Mouse (Mus musculus) common myeloid progenitor, adult 5-6 weeks (primary cell): Measurements from ENCODE around the gene Tnfrsf13b. TPM values are rescaled to one million over a fixed set of nuclear protein-coding genes. Genes with fewer than 3 reads are reported as not detected.
A peak's percentile ranks its signal among the peaks of the same experiment; 100 is the strongest.
"Not testable (repeated sequence)": the region's sequence is repeated elsewhere in the genome, so short reads cannot be mapped to it uniquely, and the experiment has no call there.

Source experiments
- ATAC-seq: replicated peaks from 2 replicates; pipeline ENCODE4 v1.8.0; 2016; ENCODE audit warnings: low read depth, mild to moderate bottlenecking, moderate TSS enrichment, inconsistent platforms; ENCODE audit not compliant: poor library complexity, severe bottlenecking
- total RNA-seq: library from RNA; stranded (forward); fragments of 200-1000, 187-1606 nt; gene quantifications from 2 replicates; pipeline ENCODE4 v1.2.3, GENCODE M21; 2017

Tnfrsf13b gene
- total RNA-seq, 1 experiment from 2014 or later: 72.9 TPM

DNA sequence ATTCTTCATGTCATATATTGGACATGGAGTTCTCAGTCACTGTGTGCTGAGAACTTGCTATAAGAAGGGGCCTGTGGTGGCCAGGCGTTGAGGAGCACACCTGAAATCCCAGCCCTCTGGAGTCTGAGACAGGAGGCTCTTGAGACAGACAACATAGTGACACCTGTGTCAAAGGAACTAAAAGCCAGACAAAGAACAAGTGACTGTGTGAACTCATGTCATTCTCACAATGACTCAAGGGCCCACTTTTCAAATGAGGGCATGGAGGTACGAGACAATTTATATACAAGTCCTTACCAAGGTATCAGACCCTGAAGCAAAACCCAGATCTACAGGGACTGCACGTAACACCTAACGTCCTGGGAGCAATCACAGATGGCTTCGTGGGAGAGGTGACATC is 585 bp upstream of the Tnfrsf13b start:
- ATAC-seq: no peak

DNA sequence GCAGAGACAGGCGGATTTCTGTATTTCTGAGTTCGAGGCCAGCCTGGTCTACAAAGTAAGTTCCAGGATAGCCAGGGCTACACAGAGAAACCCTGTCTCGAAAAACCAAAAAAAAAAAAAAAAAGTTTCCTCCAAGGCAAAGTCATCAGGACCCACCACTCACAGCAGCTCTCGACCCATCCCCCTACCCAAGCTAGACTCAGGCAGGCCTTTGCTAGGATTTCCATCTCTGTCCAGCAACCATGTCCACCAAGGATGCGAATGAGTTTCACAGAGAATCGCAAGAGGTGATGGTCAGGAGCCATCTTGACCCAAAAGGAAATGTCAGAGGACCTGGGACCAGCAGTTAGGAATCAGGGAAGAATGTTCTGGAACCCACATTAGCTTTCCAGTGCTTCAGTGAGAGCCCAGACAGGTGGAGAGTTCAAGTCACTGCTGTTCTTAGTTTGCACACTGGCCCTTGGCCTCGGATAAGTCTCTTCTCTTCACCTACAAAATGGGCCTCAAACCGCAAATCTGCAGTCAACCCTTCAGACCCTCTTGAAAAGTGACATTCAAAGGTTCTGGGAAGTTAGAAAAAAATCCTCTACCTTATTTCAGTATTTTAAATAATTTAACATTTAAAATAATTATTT is 983 bp downstream of the Tnfrsf13b start:
- ATAC-seq: no peak

DNA sequence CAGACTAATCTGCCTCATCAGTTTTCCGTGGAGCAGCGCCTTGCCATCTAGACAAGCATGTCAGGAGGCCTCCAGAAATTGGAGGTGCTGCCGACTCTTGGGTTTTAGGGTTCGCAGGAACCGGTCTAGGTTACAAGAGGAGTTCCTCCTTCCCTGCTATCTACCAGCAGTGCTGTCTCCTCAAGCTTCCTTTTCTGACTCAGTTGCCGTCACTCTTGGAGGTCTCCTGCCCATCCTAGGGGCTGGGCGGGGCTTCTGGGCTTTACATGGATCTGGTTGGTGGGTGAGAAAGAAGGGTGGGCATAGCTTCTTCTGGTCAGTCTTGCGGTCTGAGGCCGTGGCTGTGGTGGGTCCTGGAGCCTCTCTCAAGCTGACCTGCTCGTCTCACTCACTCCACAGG is 2.8 kb downstream of the Tnfrsf13b start:
- ATAC-seq: no peak

DNA sequence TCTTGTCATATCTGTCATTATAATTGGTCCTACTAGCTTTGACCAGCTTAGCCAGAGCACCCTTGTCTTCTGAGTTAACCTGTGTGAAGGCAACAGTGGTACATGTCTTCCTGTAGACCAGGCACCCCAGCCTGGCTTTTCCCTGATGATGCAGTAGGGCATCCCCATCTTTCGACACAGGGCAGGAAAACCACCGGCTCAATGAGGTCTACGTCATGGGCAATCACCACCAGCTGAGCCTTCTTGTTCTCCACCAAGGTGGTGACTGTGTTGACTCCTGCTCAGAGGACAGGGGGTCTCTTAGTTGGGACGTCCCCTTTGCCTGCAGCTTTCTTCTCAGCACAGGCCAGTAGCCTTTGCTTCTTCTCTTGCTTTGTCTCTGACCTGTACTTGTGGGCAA is 4.1 kb downstream of the Tnfrsf13b start:
- not testable (repeated sequence) for ATAC-seq

DNA sequence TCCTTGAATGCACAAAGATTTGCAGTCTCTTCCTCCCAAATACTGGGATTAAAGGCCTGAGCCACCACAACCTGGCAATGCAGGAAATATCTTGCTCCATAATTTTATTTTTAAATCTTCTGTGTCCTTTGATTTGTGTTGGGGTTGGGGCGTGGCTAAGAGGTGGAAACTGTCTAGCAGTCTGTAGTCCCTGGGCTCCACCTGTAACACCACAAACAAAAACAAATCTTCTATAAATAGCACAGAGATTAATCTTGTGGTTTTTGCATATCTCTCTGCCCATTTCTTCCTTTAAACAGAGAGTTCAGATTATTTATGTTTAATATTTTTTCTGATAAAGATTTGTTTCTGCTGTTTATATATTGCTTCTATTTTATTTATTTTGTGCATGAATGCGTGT is 6.4 kb downstream of the Tnfrsf13b start:
- no peak for ATAC-seq

DNA sequence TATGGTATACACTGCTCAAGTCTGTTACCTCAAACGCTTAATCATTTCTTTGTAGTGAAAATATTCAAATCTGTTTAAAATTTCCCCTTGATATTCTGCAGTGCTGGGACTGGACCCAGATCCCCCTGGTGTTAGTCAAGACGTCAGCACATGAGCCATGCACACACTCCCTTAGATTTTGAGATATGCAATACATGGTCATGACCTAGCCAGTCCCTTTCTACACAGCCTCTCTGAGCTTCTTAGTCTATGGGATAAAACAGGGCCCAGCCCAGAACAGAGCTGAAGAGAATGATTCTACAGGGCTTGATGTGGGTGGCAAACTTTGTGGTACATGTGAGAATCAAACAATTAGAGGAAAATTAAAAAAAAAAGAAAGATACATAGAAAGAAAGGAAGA is 15.1 kb downstream of the Tnfrsf13b start:
- no peak for ATAC-seq

DNA sequence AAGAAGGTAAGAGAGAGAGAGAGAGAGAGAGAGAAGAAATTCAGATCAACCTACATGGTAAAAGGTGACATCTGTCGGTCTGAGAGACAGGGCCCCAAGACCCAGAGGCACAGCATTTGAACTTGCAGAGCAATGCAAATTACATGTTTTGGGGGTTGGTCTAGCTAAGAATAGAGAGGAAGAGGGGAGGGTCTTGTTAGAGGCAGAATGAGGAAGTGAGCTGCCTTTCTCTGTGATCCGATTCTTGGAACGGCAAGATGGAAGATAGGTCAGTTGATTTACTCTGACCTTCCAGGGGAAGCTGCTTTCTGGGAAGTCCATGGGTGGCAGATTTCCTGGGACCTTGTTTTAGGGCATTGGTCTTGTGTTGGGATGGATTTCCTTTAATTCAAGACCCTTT is 15.7 kb downstream of the Tnfrsf13b start:
- peak; percentile 79 for ATAC-seq

DNA sequence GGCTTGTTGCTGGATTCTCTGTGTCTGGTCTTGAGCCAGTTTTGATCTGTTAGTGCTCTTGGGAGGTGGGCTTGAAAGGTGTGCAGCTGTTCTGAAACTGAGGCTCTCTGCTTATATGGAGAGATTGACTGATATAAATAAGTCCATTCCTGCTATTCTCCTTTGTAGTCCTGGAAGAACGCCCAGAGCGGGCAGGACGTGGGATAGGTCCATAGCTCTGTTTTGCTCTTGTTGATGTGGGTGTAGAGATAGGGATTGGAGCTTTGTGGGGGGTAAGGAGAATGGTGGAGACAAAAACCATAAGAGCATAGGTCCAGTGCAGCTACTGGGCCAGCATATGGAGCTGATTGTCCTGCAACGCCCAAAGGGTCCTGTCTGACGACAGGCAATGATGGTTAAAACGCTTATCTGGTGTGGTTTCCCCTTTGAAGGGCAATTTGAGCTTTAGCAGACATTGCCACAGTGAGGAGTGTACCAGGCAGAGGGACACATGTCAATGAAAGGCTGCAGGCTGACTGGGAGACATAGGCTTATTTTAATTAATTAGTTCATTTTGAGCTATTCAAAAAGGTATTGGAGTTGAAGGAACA is 16.5 kb downstream of the Tnfrsf13b start:
- peak; percentile 61 for ATAC-seq

DNA sequence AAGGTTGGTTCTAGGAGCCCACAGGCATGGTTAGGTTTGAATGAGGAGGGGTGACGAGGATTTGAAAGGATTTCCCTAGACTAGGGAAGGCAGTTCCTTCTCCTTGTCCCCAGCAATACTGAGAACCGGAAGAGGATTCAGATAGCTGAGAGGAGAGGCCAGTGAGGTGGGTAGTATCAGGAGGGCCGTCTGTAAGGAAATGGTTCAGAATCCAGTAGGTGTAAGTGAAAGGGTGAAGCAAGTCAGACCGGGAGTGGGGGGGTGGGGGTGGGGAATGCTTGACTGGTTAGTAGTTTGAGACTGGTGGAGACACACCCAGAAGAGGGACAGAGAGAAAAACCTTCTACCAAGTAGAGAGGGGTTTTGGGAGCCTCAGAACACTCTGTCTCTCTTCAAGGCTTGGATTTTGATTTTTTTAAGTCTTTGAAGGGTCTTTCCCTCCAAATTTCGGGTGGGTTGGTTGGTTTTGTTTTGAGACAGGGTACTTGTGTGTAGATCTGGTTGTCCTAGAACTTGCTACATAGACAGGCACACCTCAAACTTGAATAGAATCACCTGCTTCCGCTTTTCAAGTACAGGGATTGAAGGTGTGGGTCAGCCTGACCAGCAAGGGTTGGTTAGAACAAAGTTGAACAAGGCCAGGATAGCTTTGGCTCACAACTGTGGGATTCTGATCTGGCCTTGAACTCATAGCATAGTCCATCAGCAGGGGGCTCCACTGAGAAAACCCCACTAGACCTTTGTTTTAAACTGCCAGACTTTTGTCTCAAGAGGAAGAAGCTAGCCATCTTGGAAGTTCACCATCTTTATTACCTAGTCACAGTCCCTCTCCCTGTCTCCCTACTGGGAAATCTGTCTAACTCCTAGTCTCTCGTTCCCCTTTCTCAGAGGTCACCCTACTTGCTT is 17.3 kb downstream of the Tnfrsf13b start:
- ATAC-seq: no peak; the same call in 1 of the 2 replicates

DNA sequence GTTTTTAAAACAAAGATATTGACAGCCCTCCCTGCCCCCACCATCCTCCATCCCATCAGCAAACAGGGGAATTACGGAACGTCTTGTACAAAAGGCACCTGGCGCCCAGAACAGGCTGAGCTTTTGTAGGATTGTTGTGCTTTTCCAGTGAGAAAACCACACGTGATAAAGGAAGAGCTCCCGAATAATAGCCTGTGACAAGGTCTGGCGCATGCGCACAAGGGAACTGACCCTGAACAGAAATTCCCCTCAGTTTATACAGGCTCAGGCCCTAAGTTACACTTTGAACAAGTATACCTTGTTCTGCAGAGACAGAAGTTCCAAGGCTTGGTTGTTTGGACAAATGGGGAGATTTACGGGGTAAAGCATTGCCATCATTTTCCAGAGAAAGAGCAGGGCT is 19.0 kb downstream of the Tnfrsf13b start:
- no peak for ATAC-seq

DNA sequence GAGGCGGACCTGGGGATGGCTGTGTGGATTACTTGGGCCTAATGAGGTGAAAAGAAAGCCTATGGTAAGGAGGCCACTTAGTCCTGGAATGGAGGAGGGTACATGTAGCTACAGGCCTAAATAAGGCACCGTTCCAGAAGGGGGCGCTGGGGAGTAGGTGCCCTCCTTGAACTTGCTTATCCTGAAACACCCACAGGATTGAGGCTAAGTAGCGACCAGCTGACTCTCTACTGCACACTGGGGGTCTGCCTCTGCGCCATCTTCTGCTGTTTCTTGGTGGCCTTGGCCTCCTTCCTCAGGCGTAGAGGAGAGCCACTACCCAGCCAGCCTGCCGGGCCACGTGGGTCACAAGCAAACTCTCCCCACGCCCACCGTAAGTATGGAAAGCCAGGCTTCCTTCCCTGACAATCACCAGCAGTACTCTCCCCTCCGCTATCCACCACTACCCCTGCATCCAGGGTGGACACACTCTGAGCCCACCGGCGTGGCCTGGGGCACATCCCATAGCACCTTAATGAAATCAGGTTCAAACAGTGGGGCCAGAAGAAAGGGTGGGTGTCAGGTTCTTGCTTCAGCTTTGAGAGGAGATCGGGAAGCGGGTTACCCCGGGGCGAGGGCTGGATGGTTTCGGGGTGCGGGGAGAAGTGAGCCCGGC is 20.2 kb downstream of the Tnfrsf13b start:
- ATAC-seq: no peak

DNA sequence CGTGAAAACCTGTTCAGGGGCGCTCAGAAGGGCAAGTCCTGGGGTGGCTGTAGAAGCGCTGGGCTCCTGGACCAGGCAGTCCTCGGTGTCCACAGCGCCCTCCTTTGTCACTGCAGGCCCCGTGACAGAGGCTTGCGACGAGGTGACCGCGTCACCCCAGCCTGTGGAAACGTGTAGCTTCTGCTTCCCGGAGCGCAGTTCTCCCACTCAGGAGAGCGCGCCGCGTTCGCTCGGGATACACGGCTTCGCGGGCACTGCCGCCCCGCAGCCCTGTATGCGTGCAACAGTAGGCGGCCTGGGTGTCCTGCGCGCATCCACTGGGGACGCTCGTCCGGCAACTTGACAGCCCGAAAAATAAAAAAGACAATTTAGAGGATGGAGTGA is 20.7 kb downstream of the Tnfrsf13b start:
- no peak for ATAC-seq

DNA sequence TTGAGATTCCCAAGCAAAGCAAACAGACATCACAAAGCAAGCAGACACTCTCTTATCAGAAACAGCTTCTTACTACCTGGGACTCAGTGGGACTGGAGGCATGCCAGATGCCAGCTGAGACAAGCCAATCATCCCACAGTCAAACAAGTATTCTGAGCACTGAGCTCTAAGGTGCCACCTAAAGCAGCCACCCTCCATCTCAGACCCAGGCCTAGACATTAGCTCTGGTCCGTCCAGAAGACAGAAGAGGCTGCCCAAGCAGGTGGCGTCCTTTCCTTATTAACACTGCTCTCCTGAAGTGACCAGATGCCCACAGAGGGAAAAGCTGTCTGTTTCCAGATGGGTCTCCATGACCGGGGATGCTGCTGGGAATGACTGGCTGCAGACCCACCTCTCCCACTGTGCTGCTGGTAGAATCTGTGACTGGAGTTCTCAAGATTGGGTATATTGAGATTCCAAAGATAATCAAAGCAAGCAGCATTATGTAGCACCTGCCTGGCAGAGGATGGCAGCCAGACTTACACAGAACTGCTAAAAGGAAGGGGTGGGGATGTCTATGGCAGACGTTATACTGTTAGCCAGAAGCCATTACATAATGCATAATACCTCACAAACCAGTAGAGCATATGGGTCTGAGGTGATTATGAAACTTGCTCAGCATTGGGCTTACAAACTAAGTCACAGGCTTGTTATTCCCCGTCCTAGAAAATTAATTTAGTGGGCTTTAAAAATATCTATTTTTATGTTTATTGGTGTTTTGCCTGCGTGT is 23.9 kb downstream of the Tnfrsf13b start:
- no peak for ATAC-seq

DNA sequence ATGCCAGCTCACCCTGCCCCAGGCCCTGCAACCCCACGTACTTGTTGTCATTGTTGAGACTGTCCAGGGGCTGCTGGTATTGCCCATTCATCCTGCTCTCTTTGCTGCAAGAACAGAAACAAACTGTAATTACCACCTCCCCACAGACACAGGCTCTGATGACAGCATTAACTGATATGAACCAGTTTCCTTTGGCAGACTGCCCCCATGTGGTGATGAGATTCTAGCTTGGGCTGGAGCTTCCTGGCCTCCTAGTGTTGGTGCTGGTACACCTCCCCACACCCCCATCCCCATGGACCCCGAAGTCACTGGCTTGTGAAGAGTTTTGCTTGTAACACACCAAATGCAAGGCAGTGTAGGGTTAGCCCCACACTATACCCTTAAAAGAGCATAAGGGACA is 29.2 kb downstream of the Tnfrsf13b start:
- peak; percentile 58 for ATAC-seq

DNA sequence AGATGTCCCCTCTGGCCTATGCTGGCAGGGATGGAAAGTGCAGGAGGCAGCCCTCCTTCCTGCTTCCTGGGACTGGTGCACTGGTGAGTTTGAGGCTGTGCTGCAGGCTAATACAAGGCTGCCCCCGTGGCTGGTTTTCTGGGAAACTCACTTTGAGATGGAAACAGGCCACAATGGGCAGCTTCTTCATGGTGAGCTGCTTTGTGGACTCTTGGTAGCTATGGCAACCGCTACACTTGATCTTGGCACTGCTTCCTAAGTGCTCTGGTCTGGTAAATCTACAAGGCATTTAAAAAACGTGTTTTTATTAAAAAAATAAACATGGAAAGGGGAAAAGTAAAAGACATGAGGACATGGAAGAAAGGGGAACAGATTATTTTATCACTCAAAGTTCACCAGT is 31.6 kb downstream of the Tnfrsf13b start:
- ATAC-seq: no peak

DNA sequence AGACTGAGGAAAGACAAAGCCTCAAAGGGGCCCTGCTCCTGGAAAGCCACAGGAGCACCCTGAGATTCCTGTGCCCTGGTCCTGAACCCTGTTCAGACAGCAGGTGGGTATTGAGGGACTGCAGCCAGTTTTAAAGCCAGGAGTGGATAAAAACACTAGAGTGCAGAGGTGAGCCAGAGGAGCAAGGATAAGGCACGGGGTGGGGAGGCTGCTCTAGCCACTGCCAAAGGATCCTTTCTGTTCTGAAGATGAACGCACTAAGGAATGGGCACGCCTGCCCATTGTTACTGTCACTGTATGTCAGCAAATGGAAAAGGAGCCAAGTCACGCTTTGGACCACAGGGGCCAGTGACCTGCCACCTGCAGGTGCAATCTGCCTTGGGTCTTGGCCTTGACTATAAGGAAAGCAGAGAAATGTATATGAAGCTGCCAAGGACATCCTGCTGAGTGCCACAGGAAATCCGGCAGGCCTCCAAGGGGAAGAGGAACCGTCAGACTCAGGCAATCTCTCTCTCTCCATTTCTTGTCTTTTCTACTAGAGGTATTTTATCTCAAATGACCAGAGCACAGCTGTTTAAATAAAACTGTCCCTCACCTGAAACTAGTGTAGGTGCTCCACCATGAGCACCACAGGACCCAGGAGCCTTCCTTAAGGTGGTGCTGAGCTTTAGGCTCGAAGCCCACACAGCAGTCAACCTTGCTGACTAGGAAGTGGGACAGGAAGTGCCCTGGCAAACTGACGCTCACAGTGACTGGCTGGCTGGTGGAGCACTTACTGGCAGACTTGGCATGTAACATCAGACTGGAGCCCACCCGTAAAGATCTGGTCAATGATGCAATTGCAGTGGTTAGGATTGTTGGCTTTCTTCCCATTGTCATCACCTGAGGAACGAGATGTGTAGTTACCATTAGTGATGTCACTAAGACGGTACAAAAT is 33.5 kb downstream of the Tnfrsf13b start:
- peak; percentile 78 for ATAC-seq

DNA sequence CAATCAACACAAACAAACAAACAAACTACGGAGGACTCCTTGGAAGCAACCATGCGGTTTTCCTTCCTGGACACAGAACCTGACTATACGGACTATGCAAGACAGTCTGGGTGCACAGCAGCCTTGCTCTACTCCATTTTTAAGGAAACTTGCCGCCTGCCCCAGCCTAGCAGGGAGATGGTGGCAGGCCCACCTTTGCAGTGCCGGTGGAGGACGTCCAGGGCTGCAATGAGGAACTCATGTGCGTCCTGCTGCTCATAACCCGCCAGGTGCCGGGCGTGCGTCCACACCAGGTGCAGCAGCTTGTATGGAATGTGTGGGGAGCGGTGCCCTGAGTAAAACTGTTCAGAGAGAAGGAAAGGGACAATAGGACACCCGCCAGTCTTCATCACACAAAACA is 34.6 kb downstream of the Tnfrsf13b start:
- no peak for ATAC-seq

DNA sequence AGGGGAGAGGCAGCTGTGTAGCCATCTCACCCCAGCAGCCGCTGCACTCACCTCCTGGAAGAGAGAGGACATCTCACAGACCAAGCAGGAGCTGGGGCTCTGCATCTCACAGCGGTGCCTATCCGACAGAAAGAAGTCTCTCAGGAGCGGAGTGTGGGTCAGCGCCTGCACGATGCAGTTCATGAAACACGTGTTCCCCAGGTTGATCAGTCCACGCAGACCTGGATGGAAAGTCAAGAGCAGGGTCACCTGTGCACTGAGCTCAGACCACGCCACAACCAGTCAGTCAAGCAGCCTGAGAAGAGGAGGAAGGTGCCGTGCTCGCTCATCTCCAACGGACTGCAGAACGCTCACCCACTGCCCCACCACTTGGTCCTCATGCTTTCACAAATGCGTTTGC is 36.2 kb downstream of the Tnfrsf13b start:
- ATAC-seq: no peak

DNA sequence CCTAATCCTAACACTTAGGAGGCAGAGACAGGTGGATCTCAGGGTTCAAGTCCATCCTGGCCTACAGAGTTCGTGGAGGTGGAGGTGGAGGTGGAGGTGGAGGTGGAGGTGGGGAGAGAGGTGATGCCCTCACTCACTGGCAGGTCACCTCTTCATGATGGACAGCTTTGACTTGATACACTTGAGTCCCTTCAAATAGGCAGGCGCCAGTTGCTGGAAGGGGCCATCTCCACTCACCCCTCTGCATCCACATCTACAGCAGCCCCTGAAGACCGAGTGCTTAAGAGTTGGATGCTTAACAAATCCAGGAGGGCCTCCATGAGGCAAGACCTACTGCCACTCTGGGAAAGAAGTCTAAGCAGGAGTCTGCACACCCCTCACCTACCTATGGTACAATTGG is 36.8 kb downstream of the Tnfrsf13b start:
- no peak for ATAC-seq
